Mouse (Mus musculus) E14TG2a.4 (cell line): ENCODE measurements at regions not wholly inside any gene's neighbourhood (a gene's known extent, or its start where the extent isn't known, plus 50 kb on each side); places are given as distances from the start of the nearest gene placed in this dataset.

ENCODE experiments used
- H3K27me3 ChIP-seq: 2 replicates; pipeline ENCODE4 v1.6.1; 2014; ENCODE audit warnings: low read length, control low read depth; ENCODE audit not compliant: insufficient read depth
- H3K36me3 ChIP-seq: 2 replicates; pipeline ENCODE4 v1.6.1; 2014; ENCODE audit warnings: low read length, control low read depth; ENCODE audit not compliant: insufficient read depth
- H3K4me1 ChIP-seq: replicated peaks from 2 replicates; pipeline ENCODE4 v1.6.1; 2014; ENCODE audit warnings: low read depth, low read length, control low read depth
- H3K4me3 ChIP-seq: replicated peaks from 2 replicates; pipeline ENCODE4 v1.5.1; 2014; ENCODE audit warnings: mild to moderate bottlenecking, low read length
- H3K9me3 ChIP-seq: 2 replicates; pipeline ENCODE4 v1.6.1; 2014; ENCODE audit warnings: low read length, control low read depth
- CTCF ChIP-seq: conservative IDR thresholded peaks from 2 replicates; pipeline ENCODE4 v1.5.1; 2014; ENCODE audit warnings: low read length
- NANOG ChIP-seq: IDR thresholded peaks from 2 replicates; pipeline ENCODE4 v1.6.1; 2014; ENCODE audit warnings: borderline replicate concordance, low read length, mixed read lengths
- POU5F1 ChIP-seq: IDR thresholded peaks from 2 replicates; pipeline ENCODE4 v1.6.1; 2014; ENCODE audit warnings: low read length, borderline replicate concordance

- Histone ChIP-seq H3K4me1 (no peaks in the 10 kb centered on the region), H3K9me3 (no peaks in the 10 kb centered on the region), H3K4me3 (no peak overlapping the region), H3K27me3 (no peaks in the 10 kb centered on the region), H3K36me3 (no peaks in the 10 kb centered on the region)
- TF ChIP-seq NANOG, result no peak
- TF ChIP-seq CTCF, result no peak
- no peak for TF ChIP-seq POU5F1
Measured at GRCm38 (mm10) chr1:120814441-120814840, 212.2 kb downstream of the En1 start.

GRCm38 (mm10) chr1:120816237-120816820 is 214.1 kb downstream of the En1 start:
- Histone ChIP-seq H3K36me3 (no peaks in the 10 kb centered on the region), H3K9me3 (no peaks in the 10 kb centered on the region), H3K27me3 (no peaks in the 10 kb centered on the region), H3K4me1 (no peaks in the 10 kb centered on the region), H3K4me3 (no peak overlapping the region)
- no peak for TF ChIP-seq POU5F1
- no peak for TF ChIP-seq CTCF
- no peak for TF ChIP-seq NANOG

- H3K27me3 ChIP-seq, result no peaks in the 10 kb centered on the region
- H3K4me1 ChIP-seq, result no peaks in the 10 kb centered on the region
- no peak overlapping the region for H3K4me3 ChIP-seq
- H3K9me3 ChIP-seq, result no peaks in the 10 kb centered on the region
- H3K36me3 ChIP-seq, result no peaks in the 10 kb centered on the region
- TF ChIP-seq CTCF (no peak), NANOG (no peak), POU5F1 (no peak)
Measured at GRCm38 (mm10) chr1:120817563-120817962, 215.3 kb downstream of the En1 start.

- Histone ChIP-seq H3K4me3 (no peak overlapping the region), H3K36me3 (no peaks in the 10 kb centered on the region), H3K27me3 (no peaks in the 10 kb centered on the region), H3K9me3 (no peaks in the 10 kb centered on the region), H3K4me1 (no peaks in the 10 kb centered on the region)
- TF ChIP-seq POU5F1 (no peak), NANOG (no peak), CTCF (no peak)
Measured at GRCm38 (mm10) chr1:120831975-120832374, 229.8 kb downstream of the En1 start.

- no peaks in the 10 kb centered on the region for H3K27me3 ChIP-seq
- H3K4me1 ChIP-seq, result no peaks in the 10 kb centered on the region
- TF ChIP-seq NANOG, result no peak
- no peak for TF ChIP-seq POU5F1
- no peak for TF ChIP-seq CTCF
- H3K9me3 ChIP-seq, result no peaks in the 10 kb centered on the region
- no peaks in the 10 kb centered on the region for H3K36me3 ChIP-seq
- no peak overlapping the region for H3K4me3 ChIP-seq
Measured at GRCm38 (mm10) chr1:120842596-120842995, 240.4 kb downstream of the En1 start.

- H3K9me3 ChIP-seq, result no peaks in the 10 kb centered on the region
- no peak overlapping the region for H3K4me3 ChIP-seq
- no peaks in the 10 kb centered on the region for H3K36me3 ChIP-seq
- TF ChIP-seq POU5F1 (no peak), CTCF (no peak), NANOG (no peak)
- H3K27me3 ChIP-seq, result peaks cover 4% of the 10 kb centered on the region; the same call in 1 of the 2 replicates
- no peaks in the 10 kb centered on the region for H3K4me1 ChIP-seq
Measured at GRCm38 (mm10) chr1:120846146-120846545, 243.9 kb downstream of the En1 start.

- no peaks in the 10 kb centered on the region for H3K9me3 ChIP-seq
- TF ChIP-seq NANOG (no peak), POU5F1 (no peak), CTCF (no peak)
Measured at GRCm38 (mm10) chr1:120851860-120852503, 249.8 kb downstream of the En1 start.

GRCm38 (mm10) chr1:120857566-120857965 is 255.3 kb downstream of the En1 start:
- Histone ChIP-seq H3K27me3 (no peaks in the 10 kb centered on the region), H3K9me3 (no peaks in the 10 kb centered on the region), H3K4me1 (no peaks in the 10 kb centered on the region), H3K36me3 (no peaks in the 10 kb centered on the region), H3K4me3 (no peak overlapping the region)
- no peak for TF ChIP-seq NANOG

More at GRCm38 (mm10) chr1:120851860-120852503, 249.8 kb downstream of the En1 start:
- H3K4me3 ChIP-seq, result no peak overlapping the region
- H3K4me1 ChIP-seq, result no peaks in the 10 kb centered on the region
- H3K27me3 ChIP-seq, result peaks cover 4% of the 10 kb centered on the region; the same call in 1 of the 2 replicates
- no peaks in the 10 kb centered on the region for H3K36me3 ChIP-seq

DNA sequence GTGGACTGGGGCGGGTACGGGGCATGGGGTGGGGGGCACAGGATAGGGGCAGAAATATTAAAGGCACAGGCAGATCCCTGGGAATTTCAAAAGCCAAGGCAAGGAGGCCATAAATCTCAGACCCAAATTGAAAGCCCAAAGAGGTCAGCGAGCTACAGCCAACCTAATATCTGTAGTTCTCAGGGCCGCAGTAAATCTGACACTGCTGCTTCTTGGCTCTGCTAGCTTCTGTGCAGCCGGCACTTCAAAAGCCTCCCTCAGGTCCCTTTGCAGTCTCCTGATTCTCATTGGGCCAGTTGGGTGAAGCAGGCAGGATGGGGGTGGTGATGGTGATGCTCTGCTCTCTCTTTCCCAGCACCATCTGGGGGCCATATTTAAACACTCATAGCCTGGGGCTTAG is 257.3 kb downstream of the En1 start:
- no peak overlapping the region for H3K4me3 ChIP-seq
- H3K36me3 ChIP-seq, result no peaks in the 10 kb centered on the region
- no peaks in the 10 kb centered on the region for H3K4me1 ChIP-seq
- H3K27me3 ChIP-seq, result no peaks in the 10 kb centered on the region
- TF ChIP-seq POU5F1 (no peak), NANOG (no peak), CTCF (no peak)
- no peaks in the 10 kb centered on the region for H3K9me3 ChIP-seq
